Mouse (Mus musculus) myocyte (in vitro differentiated cells): Measurements from ENCODE around the gene Trim23. TPM values are rescaled to one million over a fixed set of nuclear protein-coding genes. Genes with fewer than 3 reads are reported as not detected.

Experiments
- H3K27me3 ChIP-seq: one replicate; pipeline ENCODE4 v1.6.1; 2011; ENCODE audit not compliant: control insufficient read depth, insufficient read depth, insufficient read length
- H3K36me3 ChIP-seq: one replicate; pipeline ENCODE4 v1.6.1; 2011; ENCODE audit not compliant: control insufficient read depth, insufficient read depth
- H3K4me2 ChIP-seq: one replicate; pipeline ENCODE4 v1.6.1; 2011; ENCODE audit warnings: low read depth, control low read depth
- H3K4me3 ChIP-seq: one replicate; pipeline ENCODE4 v1.5.1; 2011; ENCODE audit warnings: mild to moderate bottlenecking, control low read depth, moderate library complexity
- H3K79me2 ChIP-seq: one replicate; pipeline ENCODE4 v1.6.1; 2011; ENCODE audit not compliant: control insufficient read depth, insufficient read depth
- H3ac ChIP-seq: one replicate; pipeline ENCODE4 v1.6.1; 2011; ENCODE audit not compliant: control insufficient read depth, insufficient read length
- CEBPB ChIP-seq: IDR thresholded peaks from 2 replicates; pipeline ENCODE4 v1.6.1; 2011; ENCODE audit warnings: mild to moderate bottlenecking, moderate library complexity; ENCODE audit not compliant: poor library complexity, insufficient read depth, severe bottlenecking
- E2F4 ChIP-seq: IDR thresholded peaks from one replicate; pipeline ENCODE4 v1.6.1; 2011; ENCODE audit warnings: mild to moderate bottlenecking, control low read depth, moderate library complexity; ENCODE audit not compliant: insufficient read depth
- MAX ChIP-seq: IDR thresholded peaks from one replicate; pipeline ENCODE4 v1.6.1; 2011; ENCODE audit warnings: low read depth, mild to moderate bottlenecking, control low read depth
- MYOD1 ChIP-seq, 3 experiments: IDR thresholded peaks; one replicate each; pipeline ENCODE4 v1.6.1; 2011; ENCODE audit warnings: control low read depth in 2 of 3, low read depth in 2 of 3, mild to moderate bottlenecking in 2 of 3, moderate library complexity in 1 of 3; ENCODE audit not compliant: insufficient read length in 2 of 3, control insufficient read depth in 1 of 3
- MYOG ChIP-seq, 3 experiments: IDR thresholded peaks; one replicate each; pipeline ENCODE4 v1.6.1; 2011; ENCODE audit warnings: control low read depth in 2 of 3, low read depth in 2 of 3, mild to moderate bottlenecking in 2 of 3; ENCODE audit not compliant: insufficient read length in 2 of 3, control insufficient read depth in 1 of 3, insufficient read depth in 1 of 3
- POLR2A ChIP-seq: IDR thresholded peaks from one replicate; pipeline ENCODE4 v1.6.1; 2011; ENCODE audit warnings: low read depth, mild to moderate bottlenecking, control low read depth, moderate library complexity; ENCODE audit not compliant: insufficient read length
- POLR2AphosphoS2 ChIP-seq: IDR thresholded peaks from one replicate; pipeline ENCODE4 v1.6.1; 2011; ENCODE audit warnings: low read depth, control low read depth; ENCODE audit not compliant: insufficient read length
- REST ChIP-seq: IDR thresholded peaks from one replicate; pipeline ENCODE4 v1.6.1; 2011; ENCODE audit warnings: mild to moderate bottlenecking, control low read depth, moderate library complexity; ENCODE audit not compliant: insufficient read depth, insufficient read length
- SRF ChIP-seq: IDR thresholded peaks from one replicate; pipeline ENCODE4 v1.6.1; 2011; ENCODE audit warnings: low read depth; ENCODE audit not compliant: control insufficient read depth, insufficient read length
- TCF12 ChIP-seq: IDR thresholded peaks from one replicate; pipeline ENCODE4 v1.6.1; 2011; ENCODE audit warnings: mild to moderate bottlenecking, control low read depth; ENCODE audit not compliant: poor library complexity, insufficient read depth, severe bottlenecking
- TCF3 ChIP-seq: IDR thresholded peaks from one replicate; pipeline ENCODE4 v1.6.1; 2011; ENCODE audit warnings: low read depth, control low read depth; ENCODE audit not compliant: insufficient read length
- USF1 ChIP-seq: IDR thresholded peaks from one replicate; pipeline ENCODE4 v1.6.1; 2011; ENCODE audit warnings: low read depth, mild to moderate bottlenecking, control low read depth, moderate library complexity
- polyA plus RNA-seq: library from polyadenylated mRNA; unstranded; fragments of >200 nt; fragmentation: generic; extraction: Trizol; gene quantifications from one replicate; pipeline ENCODE4 v1.2.1, GENCODE M21; 2012; ENCODE audit warnings: missing spikeins

The Trim23 gene
- polyA plus RNA-seq, 1 experiment, result 4.6 TPM

DNA sequence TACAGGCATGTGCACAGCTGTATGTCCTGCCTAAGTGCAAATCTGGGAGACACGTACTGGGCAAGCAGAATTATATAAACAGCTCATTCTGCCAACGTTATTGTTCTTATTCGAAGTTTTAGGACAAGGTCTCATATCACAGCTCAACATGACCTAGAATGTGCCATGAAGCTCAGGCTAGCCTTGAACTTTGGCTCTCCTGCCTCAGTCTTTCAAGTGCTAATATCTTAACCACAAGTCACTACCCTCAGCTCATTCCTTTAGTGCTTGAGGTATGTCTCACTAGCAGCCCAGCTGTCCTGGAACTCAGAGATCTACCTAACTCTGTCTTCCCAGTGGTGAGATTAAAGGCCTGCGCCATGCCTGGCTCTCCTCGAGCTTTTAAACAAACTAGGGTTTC is 6.9 kb upstream of the Trim23 start:
- Histone ChIP-seq H3K4me3 (no peak overlapping the region), H3K36me3 (peaks cover 8% of the 10 kb centered on the region), H3K79me2 (peaks cover 38% of the 10 kb centered on the region), H3K4me2 (no peak overlapping the region), H3K27me3 (no peaks in the 10 kb centered on the region), H3ac (no peak overlapping the region)
- TF ChIP-seq MYOD1 (IDR thresholded peaks at IDR 0.05; ENCODE audit: control insufficient read depth in 1 of 3, insufficient read length in 2 of 3, low read depth in 2 of 3) (peak in 1 of 3 experiments; percentile 17), MYOG (IDR thresholded peaks at IDR 0.05; ENCODE audit: control insufficient read depth in 1 of 3, insufficient read depth in 1 of 3, insufficient read length in 2 of 3, low read depth in 2 of 3) (peak in 1 of 3 experiments; percentile 16), POLR2AphosphoS2 (no peak)

DNA sequence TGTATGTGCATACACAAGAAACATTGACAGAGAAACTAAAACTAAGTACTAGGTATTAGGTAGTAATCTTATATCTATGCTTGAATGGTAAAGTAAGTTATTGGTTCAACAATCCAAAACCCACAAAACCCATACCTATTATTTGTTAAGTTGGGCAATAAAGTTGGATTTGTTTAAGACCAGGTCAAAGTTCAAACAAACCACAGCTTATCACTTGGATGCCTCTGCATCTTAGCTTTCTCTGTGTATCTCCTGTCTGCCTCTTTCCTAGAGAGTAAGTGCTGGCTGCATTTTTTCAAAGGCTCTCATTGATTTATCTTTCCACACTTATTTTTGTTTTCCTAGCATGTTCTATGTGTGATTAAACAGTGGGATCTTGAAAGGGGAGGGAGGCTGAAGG is 6.1 kb upstream of the Trim23 start:
- H3K36me3 ChIP-seq, result peaks cover 4% of the 10 kb centered on the region
- H3ac ChIP-seq, result no peak overlapping the region
- H3K79me2 ChIP-seq, result peaks cover 46% of the 10 kb centered on the region
- no peaks in the 10 kb centered on the region for H3K27me3 ChIP-seq
- H3K4me3 ChIP-seq, result no peak overlapping the region
- TF ChIP-seq MYOD1 (IDR thresholded peaks at IDR 0.05; ENCODE audit: control insufficient read depth in 1 of 3, insufficient read length in 2 of 3, low read depth in 2 of 3) (no peak), MYOG (IDR thresholded peaks at IDR 0.05; ENCODE audit: control insufficient read depth in 1 of 3, insufficient read depth in 1 of 3, insufficient read length in 2 of 3, low read depth in 2 of 3) (no peak), TCF12 (no peak), POLR2A (no peak), POLR2AphosphoS2 (no peak), E2F4 (no peak)
- H3K4me2 ChIP-seq, result no peak overlapping the region

DNA sequence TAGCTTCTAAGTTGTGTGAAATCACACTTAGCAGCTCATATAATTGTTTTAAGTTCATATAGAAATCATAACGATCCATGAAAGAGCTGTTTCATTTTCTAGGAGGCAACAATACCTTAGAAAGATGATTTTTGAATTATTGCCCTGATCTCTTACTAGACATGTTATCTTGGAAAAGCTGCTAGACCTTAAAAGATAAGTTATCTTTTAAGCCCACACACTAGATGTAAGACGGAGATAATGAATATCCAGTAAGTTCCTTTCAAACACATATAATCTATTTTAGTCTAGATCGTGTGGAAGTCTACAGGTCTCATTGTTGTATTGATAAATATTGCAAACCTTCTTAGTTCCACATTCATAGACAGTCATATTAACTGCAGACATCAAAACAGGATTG is 1.7 kb upstream of the Trim23 start:
- H3ac ChIP-seq, result no peak overlapping the region
- H3K4me3 ChIP-seq, result peak overlapping the region; percentile 91
- TF ChIP-seq MYOD1 (IDR thresholded peaks at IDR 0.05; ENCODE audit: control insufficient read depth in 1 of 3, insufficient read length in 2 of 3, low read depth in 2 of 3), result no peak
- no peak for TF ChIP-seq REST

GRCm38 (mm10) chr13:104177796-104178649 is 574 bp upstream of the Trim23 start, which contains the start of gene Trappc13:
Gene Trappc13 (minus strand): TSS chr13:104178469.
- TF ChIP-seq POLR2AphosphoS2, result peak; percentile 52
- TF ChIP-seq CEBPB, result no peak
- peak; percentile 28 for TF ChIP-seq E2F4
- no peak for TF ChIP-seq MYOG (IDR thresholded peaks at IDR 0.05; ENCODE audit: control insufficient read depth in 1 of 3, insufficient read depth in 1 of 3, insufficient read length in 2 of 3, low read depth in 2 of 3)
- no peak for TF ChIP-seq SRF
- TF ChIP-seq TCF3, result no peak
- no peak for TF ChIP-seq REST
- peak; percentile 63 for TF ChIP-seq POLR2A
- Histone ChIP-seq H3K79me2 (peaks cover 54% of the 10 kb centered on the region), H3K4me3 (peak within 1 kb of the TSS; percentile 91), H3K27me3 (no peaks in the 10 kb centered on the region), H3K4me2 (peak within 1 kb of the TSS; percentile 92), H3ac (peak within 1 kb of the TSS; percentile 9), H3K36me3 (peaks cover 14% of the 10 kb centered on the region)

More for the DNA sequence above, 1.7 kb upstream of the Trim23 start:
- Histone ChIP-seq H3K79me2 (peaks cover 58% of the 10 kb centered on the region), H3K36me3 (peaks cover 10% of the 10 kb centered on the region), H3K4me2 (peak overlapping the region; percentile 89), H3K27me3 (no peaks in the 10 kb centered on the region)

DNA sequence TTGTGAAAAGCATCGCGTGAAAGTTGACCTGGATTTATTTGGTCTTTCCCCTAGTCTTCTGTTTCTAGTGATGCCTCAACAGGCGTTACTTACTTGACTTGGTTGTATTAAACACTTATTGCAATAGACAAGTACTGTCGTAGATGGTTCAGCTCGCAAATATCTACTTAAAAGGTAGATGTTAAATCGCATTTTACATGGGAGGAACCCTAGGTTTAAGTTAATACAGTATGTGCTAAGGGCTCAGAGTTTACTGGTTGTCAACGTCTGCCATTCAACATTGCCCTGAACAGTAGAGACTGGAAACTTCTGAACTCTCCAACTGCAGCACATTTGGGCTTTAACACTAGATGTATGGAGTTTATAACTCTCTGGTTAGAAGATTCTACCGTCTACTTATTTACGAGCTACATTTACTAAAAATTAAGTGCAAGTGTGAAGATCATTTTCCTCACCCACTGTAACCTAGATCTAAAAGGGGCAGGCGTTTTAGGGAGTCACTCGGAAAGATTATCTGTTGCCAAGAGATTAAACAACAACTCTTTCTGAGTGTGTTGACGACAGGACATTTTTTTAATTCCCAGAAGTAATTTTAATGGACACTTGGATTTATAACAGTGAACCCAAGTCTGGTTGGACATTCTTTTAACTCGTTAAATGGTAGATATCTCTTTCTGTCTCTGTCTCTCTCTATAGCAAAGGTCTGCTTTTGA is 735 bp downstream of the Trim23 start:
- peak overlapping the region; percentile 9 for H3ac ChIP-seq
- peaks cover 11% of the 10 kb centered on the region for H3K36me3 ChIP-seq
- no peak for TF ChIP-seq USF1
- no peak for TF ChIP-seq TCF12
- TF ChIP-seq TCF3, result no peak
- TF ChIP-seq CEBPB, result no peak
- TF ChIP-seq POLR2A, result no peak
- no peak for TF ChIP-seq POLR2AphosphoS2
- no peak for TF ChIP-seq REST
- no peak for TF ChIP-seq MYOD1 (IDR thresholded peaks at IDR 0.05; ENCODE audit: control insufficient read depth in 1 of 3, insufficient read length in 2 of 3, low read depth in 2 of 3)
- TF ChIP-seq MAX, result no peak
- TF ChIP-seq MYOG (IDR thresholded peaks at IDR 0.05; ENCODE audit: control insufficient read depth in 1 of 3, insufficient read depth in 1 of 3, insufficient read length in 2 of 3, low read depth in 2 of 3), result no peak
- no peak for TF ChIP-seq SRF
- no peak for TF ChIP-seq E2F4

More for the DNA sequence above, 735 bp downstream of the Trim23 start:
- peaks cover 47% of the 10 kb centered on the region for H3K79me2 ChIP-seq
- H3K4me2 ChIP-seq, result peak overlapping the region; percentile 92
- peak overlapping the region; percentile 91 for H3K4me3 ChIP-seq
- no peaks in the 10 kb centered on the region for H3K27me3 ChIP-seq
